Mouse (Mus musculus): Measurements from ENCODE around the gene Syn3. TPM values are rescaled to one million over a fixed set of nuclear protein-coding genes. Genes with fewer than 3 reads are reported as not detected.
A peak's percentile ranks its signal among the peaks of the same experiment; 100 is the strongest.
"Not testable (repeated sequence)": the region's sequence is repeated elsewhere in the genome, so short reads cannot be mapped to it uniquely, and the experiment has no call there.

Syn3 gene
- 14.7 and 16.5 TPM in 2 replicates for polyA plus RNA-seq (2015; fragmentation: Nextera tagmentation; extraction: Ambion mirVana)

DNA sequence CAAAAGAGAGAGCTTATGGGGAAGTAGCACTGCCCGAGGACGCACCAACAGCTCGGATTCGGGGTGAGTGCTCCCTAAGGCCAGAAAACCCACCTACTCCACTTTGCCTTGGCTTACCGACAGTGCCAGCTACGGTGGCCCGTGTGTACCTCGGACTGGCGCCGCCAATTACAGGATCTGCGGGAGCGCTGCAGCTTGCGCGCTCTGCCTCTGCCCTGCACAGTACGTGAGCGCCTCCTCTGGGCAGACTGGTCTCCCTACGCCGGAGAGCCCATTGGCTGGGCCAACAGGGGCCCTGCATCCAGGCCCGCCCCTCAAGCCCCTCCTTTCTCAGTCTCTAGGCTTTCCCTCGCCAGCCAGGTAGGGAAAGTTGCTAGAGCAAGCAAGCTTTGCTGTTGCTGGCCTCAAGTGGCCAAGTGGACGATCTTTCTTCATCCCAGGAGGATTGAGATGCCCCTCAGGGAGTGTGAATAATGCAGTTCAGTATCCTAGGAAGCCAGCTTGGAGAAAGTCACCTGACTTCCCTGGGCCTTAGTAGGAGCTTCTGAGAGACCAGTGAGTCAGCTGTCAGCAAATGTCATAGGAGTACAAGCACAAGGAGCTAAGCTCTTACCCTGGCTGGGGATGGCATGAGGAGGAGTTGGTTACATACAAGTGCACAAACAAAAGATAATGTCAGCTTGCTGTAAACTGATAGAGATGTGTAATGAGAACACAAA, at the start of gene Syn3:
Syn3 (minus strand) TSS at position 224 of the 719 bp plus-strand sequence.
- H3K27me3 ChIP-seq: no peaks in the 10 kb centered on the region
- peaks cover 18% of the 10 kb centered on the region for H3K4me1 ChIP-seq (replicated peaks)
- H3K9me3 ChIP-seq: no peaks in the 10 kb centered on the region
- peak within 1 kb of the TSS; percentile 83 for H3K27ac ChIP-seq (replicated peaks)
- no peaks in the 10 kb centered on the region for H3K36me3 ChIP-seq
- peak; percentile 100 for ATAC-seq (ENCODE audit: low read depth)
- peak within 1 kb of the TSS; percentile 84 for H3K9ac ChIP-seq
- under 1% methylated on average over 21 of the region's 21 CpGs for WGBS
- peak within 1 kb of the TSS; percentile 56 for H3K4me3 ChIP-seq
- peak within 1 kb of the TSS; percentile 78 for H3K4me2 ChIP-seq

DNA sequence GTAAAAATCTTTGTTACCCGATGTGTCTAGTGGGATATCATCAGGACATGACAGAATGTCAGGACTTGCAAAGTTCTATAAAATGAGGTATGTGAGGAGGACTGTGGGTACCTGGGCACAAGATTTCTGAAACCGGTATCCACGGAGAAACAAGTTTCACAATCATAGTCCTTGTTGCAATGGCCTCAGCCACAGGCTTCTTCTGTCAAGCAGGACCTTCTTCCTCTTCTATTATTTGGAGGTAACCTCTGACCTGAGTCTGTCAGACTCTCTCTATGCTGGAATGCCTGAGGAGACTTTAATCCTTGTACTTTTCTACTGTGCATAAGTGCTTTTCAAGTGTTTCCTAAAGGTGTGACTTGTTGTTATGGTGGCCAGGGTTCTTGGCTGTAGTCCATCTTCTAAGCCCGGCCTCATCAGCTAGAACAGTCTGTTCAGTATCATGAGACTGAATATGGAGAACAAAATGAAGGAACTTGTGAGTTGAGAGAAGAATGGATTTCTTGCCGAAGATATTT, 27.7 kb upstream of the Syn3 start:
- not testable (repeated sequence) for H3K9me3 ChIP-seq; H3K4me1 ChIP-seq (replicated peaks); ATAC-seq (ENCODE audit: low read depth); H3K4me3 ChIP-seq; H3K4me2 ChIP-seq; H3K27me3 ChIP-seq; H3K36me3 ChIP-seq; H3K27ac ChIP-seq (replicated peaks); H3K9ac ChIP-seq
- WGBS: 92% methylated on average over 4 of the region's 5 CpGs

DNA sequence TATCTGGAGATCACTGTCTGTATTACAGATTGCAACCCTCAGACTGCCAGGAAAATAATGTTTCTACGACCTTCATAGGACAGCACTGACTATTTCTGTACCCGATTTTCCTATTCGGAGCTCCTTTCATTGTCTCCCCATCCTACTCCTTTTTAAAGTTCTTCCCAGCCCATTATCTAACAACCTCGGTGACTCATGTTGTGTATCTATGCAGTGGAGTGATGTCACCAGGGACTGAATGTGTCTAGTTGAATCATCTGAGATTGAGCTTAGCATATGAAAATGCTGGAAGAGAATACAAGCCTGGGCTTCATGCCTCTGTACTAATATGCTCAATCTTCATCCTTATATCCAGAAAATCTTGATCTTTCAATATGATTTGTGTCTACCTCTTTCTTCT, 15.1 kb upstream of the Syn3 start:
- Histone ChIP-seq H3K4me3 (no peak overlapping the region), H3K4me2 (no peak overlapping the region), H3K9me3 (peaks cover 6% of the 10 kb centered on the region), H3K36me3 (no peaks in the 10 kb centered on the region), H3K27ac (replicated peaks) (no peak overlapping the region), H3K4me1 (replicated peaks) (no peaks in the 10 kb centered on the region), H3K9ac (no peak overlapping the region), H3K27me3 (no peaks in the 10 kb centered on the region)
- ATAC-seq (ENCODE audit: low read depth): no peak
- 90% methylated on average over 4 of the region's 4 CpGs for WGBS

DNA sequence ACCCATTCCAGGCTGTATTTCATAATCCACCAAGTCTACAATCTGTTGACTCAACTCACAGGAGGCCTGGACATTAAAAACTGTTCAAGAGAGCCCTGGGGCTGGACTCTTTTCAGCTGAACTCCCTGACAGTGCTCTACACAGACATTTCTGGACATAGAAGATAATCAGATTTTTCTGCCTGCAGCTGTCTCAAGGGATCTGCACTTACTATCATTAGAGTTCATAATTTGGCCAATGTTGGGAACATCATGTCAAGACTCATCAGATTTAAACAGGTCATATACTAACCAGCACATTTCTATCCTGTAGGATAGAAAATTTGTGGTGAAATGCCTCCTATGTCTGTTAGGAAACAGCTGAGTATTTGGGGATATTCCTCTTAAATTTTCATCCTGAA, 12.2 kb upstream of the Syn3 start:
- Histone ChIP-seq H3K4me1 (replicated peaks) (no peaks in the 10 kb centered on the region), H3K27me3 (no peaks in the 10 kb centered on the region), H3K9ac (no peak overlapping the region), H3K9me3 (peaks cover 6% of the 10 kb centered on the region), H3K27ac (replicated peaks) (no peak overlapping the region), H3K4me3 (no peak overlapping the region), H3K4me2 (no peak overlapping the region), H3K36me3 (no peaks in the 10 kb centered on the region)
- no peak for ATAC-seq (ENCODE audit: low read depth)

DNA sequence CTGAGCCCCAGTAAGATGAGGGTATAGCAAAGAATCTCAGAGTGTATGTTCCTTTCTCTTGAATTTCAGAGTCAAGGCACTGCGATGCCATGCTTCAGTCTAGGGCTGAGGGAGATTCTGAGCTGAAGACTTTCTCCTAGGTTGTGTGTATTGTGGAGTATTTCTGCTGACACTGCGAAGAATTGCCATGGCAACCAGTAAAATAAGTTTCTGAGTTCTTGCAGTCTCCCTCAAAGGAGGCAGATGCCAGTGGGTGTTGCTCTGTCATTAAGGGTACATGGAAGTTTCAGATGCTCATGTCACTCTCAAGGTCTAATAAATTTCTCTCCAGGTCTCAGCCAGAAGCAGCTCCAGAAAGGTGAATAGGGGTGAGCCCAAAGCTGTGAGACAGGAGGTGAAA, 3.4 kb upstream of the Syn3 start:
- Histone ChIP-seq H3K27me3 (no peaks in the 10 kb centered on the region), H3K9me3 (no peaks in the 10 kb centered on the region), H3K9ac (no peak overlapping the region), H3K4me2 (no peak overlapping the region), H3K4me3 (no peak overlapping the region), H3K36me3 (no peaks in the 10 kb centered on the region), H3K27ac (replicated peaks) (no peak overlapping the region), H3K4me1 (replicated peaks) (peaks cover 14% of the 10 kb centered on the region)
- no peak for ATAC-seq (ENCODE audit: low read depth)
- 81% methylated on average over 2 of the region's 2 CpGs for WGBS

DNA sequence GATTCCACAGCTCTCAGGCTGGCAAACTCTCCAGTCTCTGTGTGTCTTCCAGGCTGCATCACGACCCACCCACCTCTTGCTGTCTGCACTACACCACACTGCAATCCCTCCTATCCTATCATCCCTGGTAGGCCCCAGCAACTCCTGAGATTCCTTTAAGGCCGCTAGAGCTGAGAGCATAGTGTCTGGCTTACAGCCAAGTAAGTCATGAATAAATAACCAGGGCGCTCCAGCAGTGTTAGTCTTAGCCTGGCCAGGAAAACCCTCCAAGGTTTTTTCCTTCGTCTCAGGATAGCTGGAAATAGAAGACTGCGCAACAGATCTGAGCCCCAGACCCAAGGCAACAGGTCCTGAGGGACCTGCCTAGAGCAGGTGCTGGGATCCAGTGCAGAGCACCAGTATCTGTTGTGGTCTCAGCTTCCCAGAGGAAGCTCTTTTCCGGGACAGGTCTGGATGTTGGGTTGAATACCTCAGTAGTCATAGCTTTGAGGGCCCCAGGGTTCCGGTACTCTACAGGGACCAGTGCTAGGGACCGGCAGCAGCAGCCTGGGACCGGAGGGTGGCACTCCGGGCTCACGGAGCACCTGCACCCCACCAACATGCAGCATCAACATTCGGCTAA, 534 bp downstream of the Syn3 start:
- 3% methylated on average over 12 of the region's 12 CpGs for WGBS
- Histone ChIP-seq H3K9ac (peak overlapping the region; percentile 84), H3K36me3 (no peaks in the 10 kb centered on the region), H3K4me3 (peak overlapping the region; percentile 56), H3K27ac (replicated peaks) (peak overlapping the region; percentile 83), H3K27me3 (no peaks in the 10 kb centered on the region), H3K4me1 (replicated peaks) (peaks cover 18% of the 10 kb centered on the region), H3K4me2 (peak overlapping the region; percentile 78), H3K9me3 (no peaks in the 10 kb centered on the region)
- peak; percentile 86 for ATAC-seq (ENCODE audit: low read depth)

DNA sequence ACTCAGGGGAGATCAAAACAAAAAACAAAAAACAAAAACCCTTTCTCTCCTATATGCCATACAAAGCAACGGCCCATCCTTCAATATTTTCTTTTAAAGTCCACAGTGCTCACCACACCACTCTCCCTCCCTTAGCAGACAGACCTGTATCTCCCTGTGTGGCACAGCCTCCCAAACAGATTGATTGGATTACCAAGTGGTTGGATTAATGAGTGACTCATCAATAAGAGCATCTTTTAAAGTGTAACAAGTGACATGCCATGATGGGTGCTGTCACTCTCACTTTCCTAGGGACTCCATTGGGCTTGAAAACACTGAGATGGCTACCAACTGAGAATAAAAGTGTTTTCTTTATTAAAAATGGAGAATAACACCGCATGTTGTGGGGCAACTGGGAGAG, 2.8 kb downstream of the Syn3 start:
- no peaks in the 10 kb centered on the region for H3K9me3 ChIP-seq

DNA sequence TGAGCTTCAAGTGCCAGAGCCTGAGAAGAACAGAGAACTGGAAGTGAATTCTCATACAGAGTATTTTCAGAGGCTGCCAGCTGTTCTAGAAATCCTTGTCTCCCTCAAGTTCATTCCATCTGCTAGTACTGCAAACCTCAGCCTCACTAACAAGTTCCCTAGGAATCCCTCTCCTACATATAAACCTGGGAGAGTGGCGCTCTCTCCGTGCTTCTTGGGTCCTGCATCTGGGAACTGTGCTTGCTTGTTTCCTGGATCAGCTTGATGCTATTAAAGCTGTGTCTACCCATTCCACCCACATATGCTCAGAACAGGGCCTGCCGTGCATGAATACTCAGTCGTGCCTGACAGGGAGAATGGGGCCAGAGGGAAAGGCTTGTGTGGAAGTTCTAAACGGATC, 5.6 kb downstream of the Syn3 start:
- H3K9me3 ChIP-seq: no peaks in the 10 kb centered on the region
- no peak overlapping the region for H3K9ac ChIP-seq
- ATAC-seq (ENCODE audit: low read depth): no peak
- H3K4me1 ChIP-seq (replicated peaks): peaks cover 43% of the 10 kb centered on the region
- no peaks in the 10 kb centered on the region for H3K27me3 ChIP-seq
- H3K4me3 ChIP-seq: no peak overlapping the region
- no peak overlapping the region for H3K27ac ChIP-seq (replicated peaks)
- WGBS: 84% methylated on average over 5 of the region's 5 CpGs
- H3K36me3 ChIP-seq: no peaks in the 10 kb centered on the region
- no peak overlapping the region for H3K4me2 ChIP-seq

More for the DNA sequence above, 2.8 kb downstream of the Syn3 start:
- H3K27ac ChIP-seq (replicated peaks): no peak overlapping the region
- no peak overlapping the region for H3K4me3 ChIP-seq
- peaks cover 28% of the 10 kb centered on the region for H3K4me1 ChIP-seq (replicated peaks)
- no peaks in the 10 kb centered on the region for H3K36me3 ChIP-seq
- H3K27me3 ChIP-seq: no peaks in the 10 kb centered on the region
- no peak for ATAC-seq (ENCODE audit: low read depth)
- H3K9ac ChIP-seq: no peak overlapping the region
- no peak overlapping the region for H3K4me2 ChIP-seq
- 90% methylated on average over 2 of the region's 2 CpGs for WGBS

DNA sequence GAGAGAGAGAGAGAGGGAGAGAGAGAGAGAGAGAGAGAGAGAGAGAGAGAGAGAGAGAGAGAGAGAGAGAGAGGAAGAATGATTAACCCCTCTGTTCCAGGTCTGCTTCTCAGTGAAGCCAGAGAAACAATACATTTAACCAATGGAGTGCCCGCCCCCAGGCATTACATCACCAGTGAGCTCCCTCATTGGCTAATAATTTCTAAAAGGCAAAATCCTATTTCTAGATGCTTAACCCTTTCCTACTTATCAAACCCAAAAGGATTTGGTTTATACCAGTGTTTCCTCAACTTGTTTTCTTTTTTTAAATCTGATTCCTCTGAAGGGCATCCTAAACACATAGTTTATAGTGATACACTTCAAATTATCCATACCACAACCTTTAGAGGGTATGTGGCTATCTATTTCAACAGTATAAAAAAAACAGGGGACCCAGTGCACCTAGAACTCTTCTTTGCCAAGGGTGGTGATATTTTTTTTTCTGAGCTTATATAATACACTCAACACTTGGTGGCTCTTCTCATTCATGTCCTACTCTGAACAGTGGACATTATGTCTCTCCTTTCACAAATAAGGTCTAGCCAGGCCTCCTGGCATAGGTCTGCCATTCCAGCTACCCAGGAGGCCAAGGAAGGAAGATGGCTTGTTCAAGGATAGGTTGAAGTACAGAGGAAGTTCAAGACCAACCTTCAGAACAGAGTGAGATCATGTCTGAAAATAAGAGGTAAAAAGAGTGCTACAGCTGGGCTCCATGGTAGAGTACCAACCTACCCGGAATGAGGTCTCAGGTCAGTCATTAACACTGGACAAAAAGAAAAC, 6.4 kb downstream of the Syn3 start:
- peaks cover 35% of the 10 kb centered on the region for H3K4me1 ChIP-seq (replicated peaks)
- H3K9ac ChIP-seq: peak overlapping the region; percentile 75
- H3K27ac ChIP-seq (replicated peaks): peak overlapping the region; percentile 87
- no peaks in the 10 kb centered on the region for H3K36me3 ChIP-seq
- no peaks in the 10 kb centered on the region for H3K27me3 ChIP-seq
- ATAC-seq (ENCODE audit: low read depth): peak; percentile 93
- peak overlapping the region; percentile 60 for H3K4me2 ChIP-seq
- H3K9me3 ChIP-seq: no peaks in the 10 kb centered on the region
- WGBS: 39% methylated on average over 2 of the region's 2 CpGs
- peak overlapping the region; percentile 44 for H3K4me3 ChIP-seq

DNA sequence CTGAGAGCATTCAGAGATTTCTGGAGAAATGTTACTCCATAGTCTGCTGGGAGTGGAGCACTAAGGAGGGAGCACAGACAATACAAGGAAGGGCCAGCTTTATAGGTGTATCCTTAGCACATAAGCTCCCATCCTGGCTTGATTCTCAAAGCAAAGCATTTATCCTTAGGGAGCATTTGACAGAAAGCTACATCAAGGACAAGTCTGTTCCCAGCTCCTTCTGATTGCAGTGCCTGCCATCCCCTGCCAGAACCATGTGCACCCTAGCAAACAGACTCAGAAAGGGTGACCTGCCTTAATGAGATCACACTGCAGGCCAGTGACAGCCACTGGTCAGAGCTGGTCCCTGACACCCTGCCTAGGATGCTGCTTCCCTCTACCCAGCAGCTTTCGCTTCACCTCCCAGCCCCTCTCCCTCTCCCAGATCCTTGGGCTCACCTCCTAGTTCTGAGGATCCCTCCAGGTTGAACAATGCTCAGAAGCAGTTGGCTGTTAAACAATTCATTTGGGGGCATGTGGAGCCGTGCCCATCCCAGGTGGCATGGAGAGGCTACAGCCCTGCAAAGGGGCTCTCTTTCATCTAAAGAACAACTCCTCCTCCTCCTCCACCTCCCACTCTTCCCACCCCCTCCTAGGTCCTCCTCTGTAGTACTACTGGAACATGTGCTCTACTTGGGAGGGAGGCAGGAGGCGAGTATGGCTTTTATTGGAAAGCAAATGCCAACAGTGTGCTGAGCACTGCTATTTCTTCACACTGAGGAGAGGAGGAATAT, 7.2 kb downstream of the Syn3 start:
- WGBS: 16% methylated on average over 3 of the region's 3 CpGs
- peaks cover 29% of the 10 kb centered on the region for H3K4me1 ChIP-seq (replicated peaks)
- H3K27ac ChIP-seq (replicated peaks): peak overlapping the region; percentile 87
- peak overlapping the region; percentile 60 for H3K4me2 ChIP-seq
- no peaks in the 10 kb centered on the region for H3K36me3 ChIP-seq
- ATAC-seq (ENCODE audit: low read depth): peak; percentile 94
- peak overlapping the region; percentile 44 for H3K4me3 ChIP-seq
- H3K9me3 ChIP-seq: no peaks in the 10 kb centered on the region
- H3K9ac ChIP-seq: peak overlapping the region; percentile 75
- no peaks in the 10 kb centered on the region for H3K27me3 ChIP-seq

DNA sequence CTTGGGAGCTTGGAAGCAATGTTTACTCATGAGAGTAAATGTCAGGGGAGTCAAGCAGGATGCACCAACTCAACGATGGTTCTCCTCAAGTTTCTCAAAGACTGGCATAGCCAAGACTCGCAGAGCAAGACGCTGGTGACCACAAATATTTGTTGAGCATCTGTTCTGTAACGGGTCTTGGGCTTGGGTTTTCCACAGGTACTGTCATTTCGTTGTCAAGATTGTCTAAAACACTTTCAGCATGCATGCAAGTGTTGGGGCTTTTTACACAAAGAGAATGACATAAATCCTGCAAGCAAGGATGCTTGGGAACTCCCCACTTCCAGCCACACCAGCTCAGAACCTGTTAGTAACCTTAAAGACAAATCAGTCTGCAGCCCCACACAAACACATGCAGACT, 10.2 kb downstream of the Syn3 start:
- Histone ChIP-seq H3K4me1 (replicated peaks) (peaks cover 36% of the 10 kb centered on the region), H3K9ac (no peak overlapping the region), H3K27me3 (no peaks in the 10 kb centered on the region), H3K9me3 (no peaks in the 10 kb centered on the region), H3K4me2 (no peak overlapping the region), H3K36me3 (no peaks in the 10 kb centered on the region), H3K27ac (replicated peaks) (no peak overlapping the region), H3K4me3 (no peak overlapping the region)
- ATAC-seq (ENCODE audit: low read depth): no peak
- WGBS: 89% methylated on average over 5 of the region's 5 CpGs

Measured in neural tube, embryonic 13.5 days (tissue).